Mouse (Mus musculus): ENCODE results near the gene Scp2d1.

- TF ChIP-seq POLR2A (IDR thresholded peaks at IDR 0.05; ENCODE audit: insufficient read depth, low read depth, low read length) (no peak), CTCF (IDR thresholded peaks at IDR 0.05; ENCODE audit: insufficient read depth, low read depth, low read length) (no peak)
These were observed 47.8 kb upstream of the Scp2d1 start for GRCm38 (mm10) chr2:144775626-144776025.

Measured in olfactory bulb, adult 2 months (tissue).